Mouse (Mus musculus) thymus, postnatal 0 days (tissue): ENCODE measurements at regions not wholly inside any gene's neighbourhood (a gene's known extent, or its start where the extent isn't known, plus 50 kb on each side); places are given as distances from the start of the nearest gene placed in this dataset.

Experiments
- DNase-seq: peaks from one replicate; pipeline ENCODE4 v3.0.0-alpha.2; 2015; ENCODE audit warnings: low spot score

- no peak for DNase-seq
Observed at GRCm38 (mm10) chr9:62590407-62591195, 53.8 kb upstream of the Coro2b start.

GRCm38 (mm10) chr9:62591196-62591485 lies 54.3 kb upstream of the Coro2b start:
- no peak for DNase-seq

GRCm38 (mm10) chr9:62598056-62598455 lies 61.2 kb upstream of the Coro2b start:
- no peak for DNase-seq

DNA sequence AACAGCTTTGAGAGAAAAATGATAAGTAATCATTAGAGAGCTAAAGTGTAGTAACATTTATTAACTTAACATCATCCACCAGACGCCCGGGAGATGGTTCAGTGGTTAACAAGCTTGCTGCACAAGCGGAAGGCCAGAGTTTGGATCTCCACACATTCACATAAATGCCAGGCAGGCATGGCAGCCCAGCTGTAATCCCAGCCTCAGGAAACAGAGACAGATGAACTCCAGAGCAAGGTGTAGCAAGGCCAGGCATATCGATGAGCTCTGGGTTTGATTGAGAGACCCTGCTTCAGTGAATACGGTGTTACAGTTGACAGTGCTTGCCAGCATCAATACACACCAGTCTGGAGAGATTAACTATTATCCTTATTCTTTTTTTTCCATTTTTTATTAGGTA lies 62.1 kb upstream of the Coro2b start:
- DNase-seq = no peak

- no peak for DNase-seq
Observed at GRCm38 (mm10) chr9:62610526-62610925, 67.1 kb upstream of the Itga11 start.

DNA sequence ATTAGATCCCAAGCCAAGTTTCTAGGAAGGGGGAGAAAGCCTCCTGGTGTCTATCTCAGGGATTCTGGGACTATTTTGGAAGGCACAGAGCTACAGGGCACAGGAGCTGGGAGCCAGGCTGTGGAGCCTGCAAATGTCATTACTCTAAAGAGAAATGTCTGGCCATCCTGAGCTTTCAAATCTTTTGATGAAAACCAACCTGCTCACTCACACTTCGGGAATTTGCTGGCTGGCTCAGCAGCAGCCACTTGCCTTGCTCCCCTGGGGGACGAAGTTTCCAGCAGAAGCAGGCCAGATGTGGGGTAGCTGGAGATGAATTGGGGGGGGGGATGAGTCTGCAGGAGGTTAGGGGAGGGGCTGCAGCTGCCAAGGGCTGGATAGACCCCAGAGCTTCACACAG lies 66.2 kb upstream of the Itga11 start:
- no peak for DNase-seq

DNA sequence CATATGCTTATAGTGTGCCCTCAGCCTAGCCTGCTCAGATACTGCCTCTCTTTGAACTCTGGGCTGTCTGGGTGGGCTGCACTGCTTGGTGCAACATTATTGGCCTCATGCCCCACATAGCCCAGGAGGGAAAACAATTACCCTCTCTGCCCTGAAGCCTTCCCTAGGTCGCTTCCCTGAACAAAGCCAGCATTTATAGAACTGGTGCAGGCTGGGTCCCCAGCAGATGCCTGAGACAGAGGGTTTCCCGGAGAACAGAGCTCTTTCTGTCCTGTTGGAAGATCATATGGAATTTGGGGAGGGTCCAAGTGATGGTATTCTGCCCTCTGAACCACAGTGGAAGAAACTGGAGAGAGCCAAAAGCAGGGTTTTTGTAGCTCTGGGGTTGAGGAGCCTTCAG lies 64.6 kb upstream of the Itga11 start:
- no peak for DNase-seq

DNA sequence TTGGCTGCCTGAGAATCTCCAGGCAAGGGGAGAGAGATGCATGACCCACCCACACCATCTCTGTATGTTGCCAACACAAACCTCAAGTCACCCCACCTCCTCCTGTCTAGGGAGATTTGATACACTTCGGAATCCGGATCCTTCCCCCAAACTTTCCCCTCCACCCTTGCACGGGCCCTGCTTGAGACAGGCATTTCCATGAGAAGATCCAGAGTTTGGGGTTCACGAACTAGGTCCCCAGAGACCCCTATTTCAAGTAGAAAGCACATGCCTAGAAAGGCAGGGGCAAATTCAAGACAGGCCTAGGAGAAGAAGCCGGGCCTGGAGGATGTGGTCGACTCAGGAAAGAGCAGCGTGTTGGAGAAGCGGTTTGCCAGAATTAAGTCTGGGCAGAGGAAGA lies 63.8 kb upstream of the Itga11 start:
- no peak for DNase-seq

DNA sequence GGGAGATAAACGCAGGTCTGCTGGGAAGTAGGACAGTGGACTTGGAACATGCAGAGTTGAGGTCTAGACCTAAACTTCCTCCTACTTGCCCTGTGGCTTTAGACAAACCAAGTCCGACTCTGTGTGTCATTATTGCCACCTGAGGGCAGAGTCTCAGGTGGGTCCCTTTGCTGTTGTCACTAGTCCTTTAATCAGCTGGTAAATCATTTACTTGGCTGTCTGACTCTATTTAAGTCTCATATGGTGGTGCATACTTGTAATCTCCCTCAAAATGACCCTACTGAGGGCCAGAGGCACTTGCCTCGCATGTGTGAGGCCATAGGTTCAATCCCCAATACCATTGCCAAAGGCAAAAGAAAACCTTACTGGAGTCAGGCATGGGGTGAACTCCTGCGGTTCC lies 62.7 kb upstream of the Itga11 start:
- no peak for DNase-seq

DNA sequence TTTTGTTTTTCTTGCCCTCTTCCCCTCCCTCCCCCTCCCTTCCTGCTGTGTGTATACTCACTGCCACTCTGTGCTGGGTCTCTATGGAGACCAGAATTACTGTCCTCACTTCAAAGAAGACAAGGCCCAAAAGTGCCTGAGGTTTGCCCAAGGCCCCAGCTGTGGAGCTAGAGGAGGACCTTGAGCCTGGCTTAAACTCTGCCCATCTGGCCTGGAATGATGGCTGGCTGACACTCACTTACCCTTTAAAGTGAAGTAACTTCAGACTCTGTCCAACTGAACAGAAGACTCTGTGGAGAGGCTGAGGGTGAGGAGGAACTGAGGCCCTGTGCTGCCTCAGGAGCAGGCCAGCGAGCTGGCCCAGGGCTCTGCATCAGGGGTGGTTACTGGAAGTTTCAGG lies 61.8 kb upstream of the Itga11 start:
- no peak for DNase-seq

DNA sequence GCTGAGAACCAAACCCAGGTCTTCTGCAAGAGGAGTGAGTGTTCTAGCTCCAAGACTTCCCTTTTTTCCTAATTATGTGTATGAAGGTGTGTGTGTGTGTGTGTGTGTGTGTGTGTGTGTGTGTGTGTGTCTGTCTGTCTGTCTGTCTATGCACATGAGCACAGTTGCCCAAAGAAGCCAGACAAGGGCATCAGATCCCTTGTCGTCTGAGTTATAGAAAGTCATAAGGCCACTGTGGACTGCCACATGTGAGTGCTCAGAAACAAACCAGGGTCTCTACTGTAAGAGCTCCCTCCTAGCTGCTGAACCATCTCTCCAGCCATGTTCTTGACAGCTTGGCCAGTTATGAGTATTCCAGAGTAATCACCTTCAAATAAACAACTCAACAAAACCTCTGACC lies 58.6 kb upstream of the Itga11 start:
- DNase-seq = no peak

DNA sequence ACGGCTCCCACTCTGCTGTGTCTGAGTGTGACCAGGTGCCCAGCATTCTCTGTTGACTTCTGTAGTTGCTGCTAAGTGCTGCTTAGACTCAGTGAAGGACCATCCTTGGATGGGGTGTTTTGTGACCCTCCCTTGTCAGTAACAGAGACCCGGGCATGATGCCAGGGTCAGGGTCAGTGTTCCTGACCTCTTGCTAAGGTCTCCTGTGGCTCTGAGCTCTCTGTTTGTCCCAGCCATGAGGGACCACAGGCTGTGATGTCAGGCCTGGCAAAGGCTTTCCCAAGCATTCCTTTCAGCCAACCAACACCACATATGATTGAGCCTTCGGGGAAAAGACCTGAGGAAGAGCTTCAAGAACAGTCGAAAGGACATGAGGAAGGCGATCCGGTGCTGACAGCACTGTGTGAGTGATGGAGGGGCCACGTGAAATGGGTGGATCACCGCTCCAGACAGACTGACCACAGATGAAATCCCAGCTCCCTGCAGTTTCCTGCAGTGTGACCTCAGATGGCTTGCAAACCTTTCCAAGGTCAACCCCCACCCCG lies 56.7 kb upstream of the Itga11 start:
- DNase-seq = no peak

- peak; percentile 16 for DNase-seq
Observed at GRCm38 (mm10) chr9:62622106-62622505, 55.5 kb upstream of the Itga11 start.

DNA sequence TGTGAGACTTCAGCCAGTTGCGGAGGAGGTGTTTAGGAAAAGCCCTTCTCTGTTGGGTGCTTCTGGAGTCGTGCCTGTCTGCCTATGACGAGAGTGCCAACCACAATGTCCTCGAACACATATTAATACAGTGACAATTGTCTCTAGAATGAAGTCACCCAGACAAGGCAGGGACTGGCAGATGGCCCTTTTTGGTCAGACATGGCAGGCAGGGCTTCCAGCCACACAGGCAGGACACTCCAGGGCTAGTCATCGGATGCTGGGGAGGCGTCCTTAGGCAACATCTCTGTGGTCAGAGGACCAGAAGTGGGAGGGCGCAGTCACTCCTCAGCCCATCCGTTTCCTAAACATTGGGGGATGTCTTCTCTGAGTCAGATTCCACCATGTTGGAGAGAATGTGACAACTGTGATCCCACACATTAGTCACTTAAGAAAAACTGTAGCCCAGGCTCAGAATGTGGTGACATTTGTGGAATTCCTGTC lies 53.0 kb upstream of the Itga11 start:
- DNase-seq = no peak

DNA sequence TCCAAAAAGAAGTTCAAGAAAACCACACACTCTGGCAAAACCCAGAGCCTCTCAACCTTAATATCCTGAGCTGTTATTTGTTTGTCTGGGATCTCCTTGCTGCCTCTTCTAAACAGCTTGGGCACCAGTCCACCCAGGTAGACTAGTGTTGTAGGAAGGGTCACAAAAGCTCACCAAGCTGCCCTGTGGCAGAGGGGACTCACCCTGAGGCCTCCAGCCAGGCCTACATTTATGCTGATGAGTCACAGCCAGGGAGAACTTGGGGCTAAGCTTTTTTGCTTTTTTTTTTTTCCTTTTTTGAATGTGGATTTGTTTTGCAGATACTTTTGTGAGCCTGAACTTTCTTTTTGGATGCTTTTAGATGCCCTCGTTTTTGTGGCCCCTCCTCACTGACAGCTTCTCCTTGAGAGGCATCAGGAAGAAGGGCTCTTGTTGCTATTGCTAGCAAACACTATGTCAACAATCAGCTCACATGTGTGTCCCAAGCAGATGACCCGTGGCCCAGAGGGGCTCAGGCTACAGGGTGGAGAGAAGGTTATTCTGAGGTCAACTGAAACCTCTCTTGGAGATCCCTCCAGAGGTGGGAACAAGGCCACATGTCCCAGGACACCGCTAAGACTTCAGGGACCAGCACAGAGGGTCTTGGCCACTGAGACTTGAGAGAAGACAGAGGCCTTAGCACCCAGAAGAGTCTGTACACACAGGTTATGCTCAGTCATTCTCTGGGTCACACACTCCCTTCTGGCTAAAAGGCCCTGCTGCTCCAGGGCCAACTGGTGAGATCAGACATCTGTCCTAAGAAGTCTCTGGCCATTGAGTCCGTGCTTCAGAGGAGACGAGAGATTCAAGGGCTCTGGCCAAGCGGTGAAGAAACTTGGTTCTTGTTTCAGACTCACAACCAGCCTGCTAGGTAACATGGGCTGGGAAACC lies 50.3 kb upstream of the Itga11 start:
- DNase-seq = no peak
